Mouse (Mus musculus): Measurements from ENCODE around the gene Defb35. TPM values are rescaled to one million over a fixed set of nuclear protein-coding genes. Genes with fewer than 3 reads are reported as not detected.
"Not testable (repeated sequence)": the region's sequence is repeated elsewhere in the genome, so short reads cannot be mapped to it uniquely, and the experiment has no call there.

Gene Defb35
- total RNA-seq (2021), result not detected
- long read RNA-seq, experiment 1, result 0 reads
- long read RNA-seq, experiment 2, result 0 reads

- DNase-seq (ENCODE audit: extremely low spot score in 1 of 2, low spot score in 2 of 2); H3K4me3 ChIP-seq; intact Hi-C loops (cut with DNase I); H3K27ac ChIP-seq: not testable (repeated sequence)
Observed at GRCm38 (mm10) chr8:21938052-21938451, at the start of gene Defb35. Defb35 (plus strand) TSS chr8:21938352.

GRCm38 (mm10) chr8:21906290-21906689, 31.9 kb upstream of the Defb35 start, which contains the start of gene Defb11:
Defb11 (minus strand) TSS chr8:21906412.
- DNase-seq (ENCODE audit: extremely low spot score in 1 of 2, low spot score in 2 of 2); intact Hi-C loops (cut with DNase I): not testable (repeated sequence)

DNA sequence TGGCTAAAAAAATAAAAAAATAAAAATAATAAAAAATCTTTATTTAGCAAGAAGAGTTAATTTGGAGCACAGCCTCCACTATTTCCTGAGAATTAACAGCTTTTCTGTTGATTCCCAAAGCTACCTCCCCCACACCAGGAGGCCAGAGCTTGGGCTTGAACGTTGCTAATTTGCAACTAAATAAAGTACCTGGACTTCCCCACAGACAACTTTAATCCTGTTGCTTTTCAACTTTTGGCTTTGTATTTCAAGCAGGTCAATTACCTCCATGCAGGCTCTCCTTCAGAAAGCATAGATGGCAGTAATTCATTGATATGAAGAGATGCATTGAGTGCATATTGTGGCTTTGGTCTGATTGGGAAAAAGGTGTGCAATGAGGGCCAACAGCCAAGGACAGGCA, 26.2 kb upstream of the Defb35 start:
- DNase-seq (ENCODE audit: extremely low spot score in 1 of 2, low spot score in 2 of 2), result no peak
- no peak overlapping the region for H3K27ac ChIP-seq
- intact Hi-C loops (cut with DNase I), result no loop called here
- no peak overlapping the region for H3K4me3 ChIP-seq
- TF ChIP-seq CTCF (IDR thresholded peaks at IDR 0.05), result no peak

More at GRCm38 (mm10) chr8:21906290-21906689, 31.9 kb upstream of the Defb35 start, which contains the start of gene Defb11:
- not testable (repeated sequence) for H3K4me3 ChIP-seq, H3K27ac ChIP-seq

GRCm38 (mm10) chr8:21912554-21912953, 25.6 kb upstream of the Defb35 start:
- Histone ChIP-seq H3K27ac (no peak overlapping the region), H3K4me3 (no peak overlapping the region)
- DNase-seq (ENCODE audit: extremely low spot score in 1 of 2, low spot score in 2 of 2), result no peak
- intact Hi-C loops (cut with DNase I), result no loop called here
- no peak for TF ChIP-seq CTCF (IDR thresholded peaks at IDR 0.05)

DNA sequence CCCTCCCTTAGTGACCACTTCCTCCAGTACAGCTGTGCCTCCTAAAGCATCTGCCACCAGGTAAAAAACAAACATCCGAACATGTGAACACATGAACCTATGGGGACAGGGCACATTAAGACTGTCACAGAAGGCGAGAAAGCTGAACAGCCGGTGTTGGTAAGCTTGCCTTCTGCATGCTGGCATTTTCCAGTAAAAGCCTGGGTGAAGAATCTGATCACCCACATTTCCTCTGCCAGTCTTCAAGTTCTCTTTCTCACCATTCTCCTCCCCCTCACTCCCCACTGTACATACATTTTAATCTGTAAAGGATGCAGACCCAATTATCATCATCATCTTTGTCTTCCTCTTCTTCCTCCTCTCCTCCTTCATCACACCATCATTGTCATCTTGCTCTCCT, 22.5 kb upstream of the Defb35 start:
- intact Hi-C loops (cut with DNase I), result no loop called here
- no peak for TF ChIP-seq CTCF (IDR thresholded peaks at IDR 0.05)
- Histone ChIP-seq H3K27ac (no peak overlapping the region), H3K4me3 (no peak overlapping the region)
- DNase-seq (ENCODE audit: extremely low spot score in 1 of 2, low spot score in 2 of 2), result peak; percentile 7 to 10

DNA sequence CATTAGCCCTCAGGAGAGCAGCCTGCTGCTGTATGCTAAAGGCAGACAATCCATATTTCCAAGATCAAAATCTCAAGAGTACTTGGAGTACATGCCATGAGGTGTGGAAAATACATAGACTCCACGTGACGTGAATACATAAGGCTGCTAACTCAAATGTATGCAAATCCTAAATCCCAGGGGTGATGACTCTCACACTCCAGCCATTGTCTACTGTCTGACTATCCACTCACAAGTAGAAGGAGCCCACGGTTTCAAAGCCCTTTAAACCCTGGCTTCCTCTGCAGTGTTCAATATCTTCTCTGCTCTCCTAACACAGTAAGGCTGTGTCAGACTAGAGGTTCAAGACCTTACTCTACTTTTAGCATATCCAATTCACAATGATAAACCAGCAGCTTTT, 7.4 kb upstream of the Defb35 start:
- H3K4me3 ChIP-seq; H3K27ac ChIP-seq; intact Hi-C loops (cut with DNase I); DNase-seq (ENCODE audit: extremely low spot score in 1 of 2, low spot score in 2 of 2): not testable (repeated sequence)

GRCm38 (mm10) chr8:21932610-21933009, 5.5 kb upstream of the Defb35 start, which contains the start of gene Defb15:
Defb15 (minus strand) TSS chr8:21932710.
- intact Hi-C loops (cut with DNase I), result no loop called here
- no peak for DNase-seq (ENCODE audit: extremely low spot score in 1 of 2, low spot score in 2 of 2)
- no peak within 1 kb of the TSS for H3K4me3 ChIP-seq
- no peak within 1 kb of the TSS for H3K27ac ChIP-seq
- no peak for TF ChIP-seq CTCF (IDR thresholded peaks at IDR 0.05)

GRCm38 (mm10) chr8:21946462-21946861, 8.3 kb downstream of the Defb35 start, which contains the start of gene Defb13:
Defb13 (plus strand) TSS chr8:21946762.
- TF ChIP-seq CTCF (IDR thresholded peaks at IDR 0.05), result no peak
- Histone ChIP-seq H3K4me3 (no peak within 1 kb of the TSS), H3K27ac (no peak within 1 kb of the TSS)
- intact Hi-C loops (cut with DNase I), result no loop called here
- DNase-seq (ENCODE audit: extremely low spot score in 1 of 2, low spot score in 2 of 2), result no peak

- Histone ChIP-seq H3K27ac (no peak overlapping the region), H3K4me3 (no peak overlapping the region)
- no peak for DNase-seq (ENCODE audit: extremely low spot score in 1 of 2, low spot score in 2 of 2)
- intact Hi-C loops (cut with DNase I), result no loop called here
- no peak for TF ChIP-seq CTCF (IDR thresholded peaks at IDR 0.05)
Observed at GRCm38 (mm10) chr8:21947311-21948017, 9.3 kb downstream of the Defb35 start.

GRCm38 (mm10) chr8:21955321-21955720, 17.2 kb downstream of the Defb35 start:
- DNase-seq (ENCODE audit: extremely low spot score in 1 of 2, low spot score in 2 of 2), result peak; percentile 32 to 48
- Histone ChIP-seq H3K4me3 (no peak overlapping the region), H3K27ac (no peak overlapping the region)
- TF ChIP-seq CTCF (IDR thresholded peaks at IDR 0.05), result peak; percentile 87
- intact Hi-C loops (cut with DNase I), result loop anchor here (5.0 kb wide), 2 partner anchors 198 to 948 kb away; no protein-coding TSS in a partner anchor

- Histone ChIP-seq H3K27ac (no peak overlapping the region), H3K4me3 (no peak overlapping the region)
- DNase-seq (ENCODE audit: extremely low spot score in 1 of 2, low spot score in 2 of 2), result no peak
- TF ChIP-seq CTCF (IDR thresholded peaks at IDR 0.05), result no peak
- intact Hi-C loops (cut with DNase I), result loop anchor here (5.0 kb wide), 2 partner anchors 199 to 949 kb away; no protein-coding TSS in a partner anchor
Observed at GRCm38 (mm10) chr8:21956336-21956735, 18.2 kb downstream of the Defb35 start.

GRCm38 (mm10) chr8:21958414-21958813, 20.3 kb downstream of the Defb35 start, which contains the start of gene Fam90a1a:
Fam90a1a (plus strand) TSS chr8:21958714.
- TF ChIP-seq CTCF (IDR thresholded peaks at IDR 0.05), result no peak
- H3K27ac ChIP-seq, result no peak within 1 kb of the TSS
- no peak within 1 kb of the TSS for H3K4me3 ChIP-seq
- intact Hi-C loops (cut with DNase I), result loop anchor here (5.0 kb wide), 2 partner anchors 201 to 951 kb away; no protein-coding TSS in a partner anchor
- DNase-seq (ENCODE audit: extremely low spot score in 1 of 2, low spot score in 2 of 2), result no peak
